ENCODE assay signal across 37 mouse cellular contexts in the genomic region with DNA sequence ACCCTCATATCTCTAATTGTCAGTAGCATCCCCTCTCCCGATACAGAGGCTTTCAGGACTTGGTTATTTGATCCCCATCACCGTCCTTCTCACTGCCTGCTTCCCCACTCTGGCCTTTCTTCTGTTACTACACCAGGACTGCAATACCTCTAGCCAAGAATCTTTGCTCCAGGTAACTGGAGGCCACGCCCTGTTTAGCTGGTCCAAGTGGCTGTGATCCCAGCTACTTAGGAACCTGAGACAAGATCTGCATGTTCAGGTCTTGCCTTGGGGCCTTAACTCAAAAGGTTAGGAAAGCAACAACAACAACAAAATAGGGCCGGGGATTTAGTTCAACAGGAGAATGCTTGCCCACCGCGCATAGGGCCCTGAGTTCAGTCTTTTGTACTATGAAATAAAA. TPM values are rescaled to one million over a fixed set of nuclear protein-coding genes. Genes with fewer than 3 reads are reported as not detected.
"Had no signal": no experiment of that assay in that cellular context is flagged by ENCODE, and none has a peak within 500 bp of the region (broad histone marks: within the 10 kb centered on the region; RNA-seq: fewer than 3 reads in every experiment).

No protein-coding gene starts in this region.

- H3K27ac ChIP-seq: embryonic facial prominence, embryonic 10.5 days; embryonic facial prominence, embryonic 12.5 days; embryonic facial prominence, embryonic 13.5 days; embryonic facial prominence, embryonic 15.5 days; forebrain, embryonic 10.5 days; forebrain, embryonic 12.5 days; forebrain, embryonic 13.5 days; forebrain, embryonic 15.5 days; heart, adult 2 months had no signal

- DNase-seq: cerebellum, adult 18-20 months; cerebellum, adult 2 months; cerebellum, adult 8-10 months; cerebellum, adult 9-10 months; cerebellum, adult 9-11 months; cerebellum, postnatal 10 days; cerebellum, postnatal 14 days; cerebellum, postnatal 25 days; cerebellum, postnatal 36 days; embryo, embryonic 11 days; forebrain, postnatal 0 days; gastrocnemius, postnatal 10 days; gastrocnemius, postnatal 14 days; gastrocnemius, postnatal 25 days; gastrocnemius, postnatal 36 days; heart, adult 11 months; heart, adult 18-20 months; heart, adult 2 months had no signal

- H3K4me3 ChIP-seq: embryonic facial prominence, embryonic 10.5 days; embryonic facial prominence, embryonic 12.5 days; embryonic facial prominence, embryonic 13.5 days; embryonic facial prominence, embryonic 15.5 days; erythroblast, embryonic 14.5 days; forebrain, embryonic 10.5 days; forebrain, embryonic 12.5 days; forebrain, embryonic 13.5 days; forebrain, embryonic 15.5 days; heart, adult 2 months had no signal

RNA-seq across cellular contexts. Expression of a gene that starts 24.2 kb away (rescaled TPM):
- total RNA-seq: common myeloid progenitor, adult 5-6 weeks; forebrain, postnatal 0 days; gastrocnemius, adult 18-20 months; gastrocnemius, postnatal 10 days; gastrocnemius, postnatal 14 days; gastrocnemius, postnatal 25 days; gastrocnemius, postnatal 36 days; gastrocnemius, postnatal 4 days; granulocyte monocyte progenitor cell, adult 5-6 weeks; heart, adult 18-20 months; heart, adult 2 months; heart, adult 8-10 months had no signal
- polyA plus RNA-seq: cerebellum, adult 2 months; cortical plate, adult 2 months; embryonic facial prominence, embryonic 10.5 days; embryonic facial prominence, embryonic 11.5 days; embryonic facial prominence, embryonic 12.5 days; erythroblast, embryonic 14.5 days; forebrain, embryonic 10.5 days; forebrain, embryonic 11.5 days; forebrain, embryonic 14.5 days; frontal cortex, adult 2 months; heart, adult 2 months had no signal
